Mouse (Mus musculus) intestine, embryonic 14.5 days (tissue): ENCODE measurements around the gene Cdh12. TPM values are rescaled to one million over a fixed set of nuclear protein-coding genes. Genes with fewer than 3 reads are reported as not detected.
"Not testable (repeated sequence)": the region's sequence is repeated elsewhere in the genome, so short reads cannot be mapped to it uniquely, and the experiment has no call there.

ENCODE experiments used
- ATAC-seq: fragments of 200-750 bp; cut with Nextera tagmentation; replicated peaks from 2 replicates; pipeline ENCODE4 v1.8.0; 2017; ENCODE audit warnings: low read depth, moderate number of reproducible peaks, moderate TSS enrichment, moderate library complexity; ENCODE audit not compliant: low FRiP score, low TSS enrichment
- DNase-seq: peaks from one replicate; pipeline ENCODE4 v3.0.0-alpha.2; 2018; ENCODE audit warnings: low spot score
- H3K27ac ChIP-seq: fragments of 300-500 bp; sonication (generic); 2 replicates; pipeline ENCODE4 v1.5.1; 2014; ENCODE audit warnings: low read depth, mild to moderate bottlenecking, control low read depth
- H3K27me3 ChIP-seq: fragments of 300-500 bp; sonication (generic); replicated peaks from 2 replicates; pipeline ENCODE4 v1.6.1; 2014; ENCODE audit warnings: low read length, control low read depth; ENCODE audit not compliant: control insufficient read depth, insufficient read depth
- H3K36me3 ChIP-seq: fragments of 300-500 bp; sonication (generic); 2 replicates; pipeline ENCODE4 v1.6.1; 2014; ENCODE audit warnings: low read length, control low read depth; ENCODE audit not compliant: control insufficient read depth, insufficient read depth
- H3K4me1 ChIP-seq: fragments of 300-500 bp; sonication (generic); replicated peaks from 2 replicates; pipeline ENCODE4 v1.6.1; 2014; ENCODE audit warnings: low read length, control low read depth, mixed read lengths; ENCODE audit not compliant: control insufficient read depth, insufficient read depth
- H3K4me2 ChIP-seq: fragments of 300-500 bp; sonication (generic); 2 replicates; pipeline ENCODE4 v1.6.1; 2014; ENCODE audit warnings: low read length
- H3K4me3 ChIP-seq: fragments of 300-500 bp; sonication (generic); 2 replicates; pipeline ENCODE4 v1.5.1; 2014; ENCODE audit warnings: low read depth, low read length, control low read depth, mixed read lengths
- H3K9ac ChIP-seq: fragments of 300-500 bp; sonication (generic); 2 replicates; pipeline ENCODE4 v1.6.1; 2014; ENCODE audit warnings: mild to moderate bottlenecking, low read length
- H3K9me3 ChIP-seq: fragments of 300-500 bp; sonication (generic); 2 replicates; pipeline ENCODE4 v1.6.1; 2016; ENCODE audit warnings: low read length, control low read depth; ENCODE audit not compliant: control insufficient read depth
- WGBS: fragments of 180-500 bp; shearing (Covaris S2); extraction: QIAGEN DNeasy Blood & Tissue Kit; methylation state at CpG from one replicate; pipeline ENCODE4 v1.1.7; 2014; 5-methylcytosine and 5-hydroxymethylcytosine counted together
- polyA plus RNA-seq: library from polyadenylated mRNA; unstranded; fragments of >200 nt; fragmentation: Nextera tagmentation; extraction: Ambion mirVana; gene quantifications from 2 replicates; pipeline ENCODE4 v1.2.1, GENCODE M21; 2014

The Cdh12 gene
- polyA plus RNA-seq, 1 experiment from 2014 or later, result 0.97 TPM

DNA sequence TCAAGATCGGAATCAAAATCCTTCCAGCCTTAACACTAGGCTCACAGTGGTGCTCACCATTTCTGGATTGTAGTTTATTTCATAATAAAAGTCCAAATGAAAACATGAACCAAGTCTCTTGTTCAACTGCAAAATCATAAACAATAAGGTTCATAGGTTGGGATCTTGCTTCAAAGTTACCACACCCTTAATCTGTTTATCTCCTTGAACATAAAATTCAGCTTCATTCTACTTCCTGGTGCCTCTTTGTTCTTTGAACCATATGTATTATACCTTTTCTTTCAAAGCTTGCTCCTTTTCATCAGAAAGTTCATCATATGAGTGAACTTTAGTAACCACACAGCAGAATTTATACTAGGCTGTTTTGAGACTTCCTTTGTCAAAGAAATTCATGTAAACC lies 614.6 kb downstream of the Cdh12 start:
- 71% methylated on average over 1 of the region's 1 CpGs for WGBS

DNA sequence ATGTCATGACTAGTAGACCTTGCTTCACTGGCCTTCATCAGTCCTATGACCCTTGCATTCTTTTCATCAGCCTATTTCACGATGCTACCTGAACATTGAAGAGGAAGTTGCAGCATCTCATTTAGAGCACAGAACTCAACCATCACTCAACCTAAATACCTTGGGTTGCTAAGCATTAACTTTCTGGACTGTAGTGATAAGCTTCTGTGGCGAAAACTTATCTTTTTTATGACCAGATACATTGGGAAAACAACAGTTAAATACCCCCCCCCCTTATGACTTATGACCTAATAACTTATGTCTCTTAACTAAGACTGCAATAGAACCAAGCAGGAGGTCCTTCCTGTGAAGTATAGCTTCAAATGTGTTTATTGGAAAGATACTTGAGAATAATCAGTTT lies 620.2 kb downstream of the Cdh12 start:
- Histone ChIP-seq H3K4me1 (no peaks in the 10 kb centered on the region), H3K4me2 (no peak overlapping the region), H3K27ac (no peak overlapping the region), H3K9me3 (no peaks in the 10 kb centered on the region), H3K9ac (no peak overlapping the region), H3K36me3 (no peaks in the 10 kb centered on the region), H3K4me3 (no peak overlapping the region), H3K27me3 (no peaks in the 10 kb centered on the region)
- ATAC-seq, result no peak
- 78% methylated on average over 2 of the region's 2 CpGs for WGBS
- no peak for DNase-seq

More for the DNA sequence above, 614.6 kb downstream of the Cdh12 start:
- Histone ChIP-seq H3K4me2 (no peak overlapping the region), H3K27ac (no peak overlapping the region), H3K9ac (no peak overlapping the region), H3K4me1 (no peaks in the 10 kb centered on the region), H3K9me3 (no peaks in the 10 kb centered on the region), H3K27me3 (no peaks in the 10 kb centered on the region), H3K36me3 (no peaks in the 10 kb centered on the region), H3K4me3 (no peak overlapping the region)
- ATAC-seq (no peak), DNase-seq (no peak)

DNA sequence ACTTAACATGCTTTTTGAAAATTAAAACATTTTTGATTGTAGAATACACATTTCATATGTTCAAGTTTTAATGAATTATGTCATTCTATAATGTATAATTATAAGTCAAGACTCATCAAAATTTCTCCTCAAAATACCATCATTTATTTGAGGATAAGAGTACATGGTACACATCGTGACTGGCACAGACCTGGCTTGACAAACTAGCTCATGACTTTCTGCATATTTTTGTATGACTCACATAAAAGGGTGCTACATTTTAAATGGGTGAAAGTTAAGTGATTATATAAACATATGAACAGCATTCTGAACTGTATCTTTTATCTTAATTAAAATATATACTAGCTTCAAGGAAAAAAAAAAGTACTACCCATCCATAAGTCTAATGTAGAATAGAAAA lies 643.8 kb downstream of the Cdh12 start:
- Histone ChIP-seq H3K27me3 (no peaks in the 10 kb centered on the region), H3K4me3 (no peak overlapping the region), H3K36me3 (no peaks in the 10 kb centered on the region), H3K27ac (no peak overlapping the region), H3K9me3 (no peaks in the 10 kb centered on the region), H3K4me1 (no peaks in the 10 kb centered on the region), H3K4me2 (no peak overlapping the region), H3K9ac (no peak overlapping the region)
- ATAC-seq (no peak), DNase-seq (no peak)
- 91% methylated on average over 1 of the region's 1 CpGs for WGBS

DNA sequence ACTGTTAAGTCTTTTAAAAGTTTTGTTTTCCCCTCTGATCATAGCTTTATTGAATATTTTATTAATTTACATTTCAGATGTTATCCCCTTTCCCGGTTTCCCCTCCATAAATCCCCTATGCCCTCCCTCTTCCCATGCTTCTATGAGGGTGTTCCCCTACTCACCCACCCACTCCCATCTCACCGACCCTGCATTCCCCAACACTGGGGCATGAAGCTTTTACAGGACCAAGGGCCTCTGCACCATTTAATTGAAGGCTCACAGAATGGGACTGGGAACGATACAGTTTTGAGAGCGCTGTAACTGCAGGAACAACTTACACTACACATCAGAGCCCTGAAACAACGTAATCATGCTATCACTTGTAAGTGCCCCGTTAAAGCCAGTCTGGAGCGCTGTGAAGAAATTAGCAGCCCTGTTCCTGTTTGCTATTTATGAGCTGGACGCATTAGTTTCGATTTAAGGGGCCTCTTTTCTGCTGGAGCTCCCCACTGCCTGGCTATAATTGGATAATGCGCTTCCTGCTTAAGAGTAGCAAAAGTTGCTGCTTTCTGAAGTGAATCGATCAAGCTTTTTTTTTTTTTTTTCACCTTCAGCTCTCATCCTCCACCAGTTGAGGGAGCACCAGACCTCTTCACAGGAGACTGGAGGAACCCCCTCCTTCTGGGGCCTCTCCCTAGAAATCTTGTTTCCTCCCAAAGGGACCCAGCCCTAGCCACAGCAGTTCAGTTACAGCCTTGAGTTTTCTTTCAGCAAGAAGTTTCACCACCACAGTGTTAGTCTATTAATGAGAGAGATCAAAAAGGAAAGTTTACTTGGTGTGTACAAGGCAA lies 660.2 kb downstream of the Cdh12 start:
- Histone ChIP-seq H3K4me3 (peak overlapping the region; percentile 27), H3K27ac (no peak overlapping the region), H3K4me2 (peak overlapping the region; percentile 48), H3K9ac (peak overlapping the region; percentile 32; the same call in 1 of the 2 replicates), H3K36me3 (no peaks in the 10 kb centered on the region), H3K4me1 (no peaks in the 10 kb centered on the region), H3K9me3 (no peaks in the 10 kb centered on the region), H3K27me3 (no peaks in the 10 kb centered on the region)
- 16% methylated on average over 11 of the region's 11 CpGs for WGBS
- ATAC-seq, result peak; percentile 72
- DNase-seq, result peak; percentile 57

DNA sequence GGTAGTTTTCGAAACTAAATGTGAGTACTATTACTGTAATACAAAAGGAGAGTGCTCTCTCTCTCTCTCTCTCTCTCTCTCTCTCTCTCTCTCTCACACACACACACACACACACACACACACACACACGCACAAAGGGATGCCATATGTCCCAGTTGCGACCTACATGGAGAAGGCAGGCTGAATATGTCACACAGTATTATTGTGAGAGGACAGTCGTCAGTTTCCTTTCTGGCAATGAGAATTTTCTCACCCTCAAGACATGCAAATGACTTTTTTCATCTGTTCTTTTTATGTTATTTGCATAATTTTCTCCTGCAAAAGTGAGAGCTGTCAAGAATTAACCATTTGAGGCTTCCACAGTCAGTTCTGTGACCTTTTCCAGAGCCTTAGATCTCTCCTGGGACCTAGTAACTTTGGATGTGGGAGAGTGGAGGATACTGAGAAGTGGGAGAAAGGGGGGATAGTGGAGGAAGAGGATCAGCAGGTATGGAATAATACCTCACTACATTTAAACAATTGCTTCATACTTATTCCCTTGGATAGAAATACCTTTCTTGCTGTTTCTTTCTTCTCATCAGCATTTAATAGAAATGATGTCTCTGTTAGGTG lies 660.9 kb downstream of the Cdh12 start:
- H3K27me3 ChIP-seq, result no peaks in the 10 kb centered on the region
- H3K4me1 ChIP-seq, result no peaks in the 10 kb centered on the region
- no peak overlapping the region; the same call in 1 of the 2 replicates for H3K4me2 ChIP-seq
- H3K4me3 ChIP-seq, result no peak overlapping the region
- no peak for ATAC-seq
- no peaks in the 10 kb centered on the region for H3K36me3 ChIP-seq
- WGBS, result 77% methylated on average over 4 of the region's 4 CpGs
- DNase-seq, result no peak
- H3K9ac ChIP-seq, result no peak overlapping the region
- no peaks in the 10 kb centered on the region for H3K9me3 ChIP-seq
- no peak overlapping the region for H3K27ac ChIP-seq

DNA sequence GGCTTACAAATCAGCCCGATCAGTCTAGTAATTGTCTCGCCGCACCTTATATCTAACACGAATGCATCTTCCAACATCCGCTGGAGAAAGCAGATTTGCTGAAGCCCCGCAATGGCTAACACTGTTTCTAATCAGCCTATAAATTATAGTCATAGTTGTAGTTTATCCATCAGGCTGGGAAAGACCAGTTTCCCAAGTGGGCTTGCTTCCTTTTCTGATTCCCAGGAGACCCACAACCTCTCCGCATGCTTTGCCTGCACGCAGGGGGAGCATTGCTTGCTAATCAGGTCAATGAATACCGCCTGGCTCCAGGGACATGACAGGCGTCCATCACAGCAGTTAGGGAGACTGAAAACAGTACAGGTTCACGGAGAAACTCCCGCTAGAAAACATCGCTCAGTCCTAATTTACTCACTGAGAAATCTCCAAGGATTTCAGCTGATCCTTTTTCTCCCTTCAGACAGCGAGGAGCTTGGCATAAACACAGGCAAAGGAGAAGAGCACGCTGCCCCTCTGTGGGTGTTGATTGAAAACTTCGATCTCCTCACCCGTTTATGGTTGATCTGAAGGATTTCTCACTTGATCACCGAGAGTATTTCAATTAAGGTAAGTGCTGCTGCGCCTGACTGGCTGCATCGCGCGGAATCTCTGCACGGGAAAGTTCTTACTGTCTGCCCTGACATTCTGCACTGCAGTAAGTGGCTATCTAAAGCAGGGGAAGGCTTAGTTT lies 662.0 kb downstream of the Cdh12 start:
- Histone ChIP-seq H3K27ac (no peak overlapping the region), H3K9me3 (no peaks in the 10 kb centered on the region), H3K36me3 (no peaks in the 10 kb centered on the region), H3K4me1 (no peaks in the 10 kb centered on the region), H3K4me3 (peak overlapping the region; percentile 39), H3K9ac (peak overlapping the region; percentile 34), H3K27me3 (no peaks in the 10 kb centered on the region), H3K4me2 (peak overlapping the region; percentile 72)
- no peak for ATAC-seq
- WGBS, result 10% methylated on average over 23 of the region's 23 CpGs
- DNase-seq, result peak; percentile 61

DNA sequence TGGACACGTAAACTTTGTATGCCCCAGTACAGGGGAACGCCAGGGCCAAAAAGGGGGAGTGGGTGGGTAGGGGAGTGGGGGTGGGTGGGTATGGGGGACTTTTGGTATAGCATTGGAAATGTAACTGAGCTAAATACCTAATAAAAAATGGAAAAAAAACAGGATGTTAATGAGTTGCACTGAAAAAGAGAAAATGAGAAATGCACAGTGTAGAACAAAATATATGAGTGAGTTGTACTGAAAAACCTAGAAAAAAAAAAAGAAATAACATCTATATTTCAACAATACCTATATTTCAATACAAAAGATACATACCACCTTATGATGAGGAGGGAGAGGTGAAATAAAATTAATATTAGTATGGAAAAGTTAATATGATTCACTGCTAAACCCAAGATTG lies 665.7 kb downstream of the Cdh12 start:
- H3K9me3 ChIP-seq, DNase-seq, H3K4me3 ChIP-seq, ATAC-seq, H3K9ac ChIP-seq, H3K27me3 ChIP-seq, H3K27ac ChIP-seq, H3K4me1 ChIP-seq, H3K36me3 ChIP-seq, H3K4me2 ChIP-seq: not testable (repeated sequence)
- WGBS, result no CpG with 5 or more reads among the region's 2 CpGs

DNA sequence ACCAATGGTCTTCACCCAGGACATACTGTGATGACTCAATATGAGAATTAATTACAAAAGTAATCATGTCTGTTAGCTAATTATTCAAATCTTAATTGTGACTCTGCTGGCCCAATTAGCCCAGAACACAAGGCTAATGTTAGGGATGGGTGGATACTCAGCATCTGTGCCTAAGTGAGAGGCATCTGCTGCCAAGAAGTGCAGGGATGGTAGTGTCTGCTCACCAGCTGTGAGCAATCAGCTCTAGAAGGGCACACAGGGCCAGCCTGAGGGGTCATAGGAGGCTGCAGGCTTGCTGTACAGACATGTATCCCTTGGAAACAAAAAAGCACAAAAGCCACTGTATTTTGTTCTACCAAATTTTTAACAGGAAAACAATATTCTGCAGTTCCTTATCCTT lies 681.6 kb downstream of the Cdh12 start:
- H3K4me1 ChIP-seq, result no peaks in the 10 kb centered on the region
- ATAC-seq (no peak), DNase-seq (no peak)
- H3K27me3 ChIP-seq, result no peaks in the 10 kb centered on the region
- H3K27ac ChIP-seq, result no peak overlapping the region
- no peak overlapping the region for H3K4me2 ChIP-seq
- no peaks in the 10 kb centered on the region for H3K9me3 ChIP-seq
- H3K36me3 ChIP-seq, result no peaks in the 10 kb centered on the region
- no peak overlapping the region for H3K4me3 ChIP-seq
- no peak overlapping the region for H3K9ac ChIP-seq
